Mouse (Mus musculus): ENCODE data around the gene Rasa4.

GRCm38 (mm10) chr5:136144606-136145430 lies 61.1 kb downstream of the Rasa4 start:
- no peak for TF ChIP-seq CTCF (IDR thresholded peaks at IDR 0.05)
- no peak for TF ChIP-seq EP300 (IDR thresholded peaks at IDR 0.05)

Measured in lung, postnatal 0 days (tissue).